Mouse (Mus musculus): ENCODE data around the gene Olfr325. TPM values are rescaled to one million over a fixed set of nuclear protein-coding genes. Genes with fewer than 3 reads are reported as not detected.
"Not testable (repeated sequence)": the region's sequence is repeated elsewhere in the genome, so short reads cannot be mapped to it uniquely, and the experiment has no call there.

The Olfr325 gene
- polyA plus RNA-seq (2015; fragmentation: Nextera tagmentation; extraction: Ambion mirVana), result not detected in 2 replicates

- no peaks in the 10 kb centered on the region for H3K27me3 ChIP-seq (replicated peaks; ENCODE audit: control insufficient read depth, insufficient read depth, low read length)
- H3K9ac ChIP-seq (replicated peaks; ENCODE audit: low read depth, low read length), result no peak within 1 kb of the TSS
- H3K36me3 ChIP-seq (ENCODE audit: control insufficient read depth, insufficient read depth), result no peaks in the 10 kb centered on the region
- H3K4me3 ChIP-seq (replicated peaks; ENCODE audit: low read length), result no peak within 1 kb of the TSS
- H3K4me2 ChIP-seq (ENCODE audit: low read length), result no peak within 1 kb of the TSS
- no peak within 1 kb of the TSS for H3K27ac ChIP-seq (ENCODE audit: low read length)
- H3K9me3 ChIP-seq (ENCODE audit: control insufficient read depth, low read length), result no peaks in the 10 kb centered on the region
- H3K4me1 ChIP-seq (replicated peaks; ENCODE audit: control insufficient read depth, insufficient read depth, low read length), result peaks cover 8% of the 10 kb centered on the region
- no peak for ATAC-seq
- 65% methylated on average over 1 of the region's 1 CpGs for WGBS
Measured at GRCm38 (mm10) chr11:58577430-58577829, at the start of gene Olfr325. Gene Olfr325, plus strand, starts transcription at chr11:58577730.

- H3K9me3 ChIP-seq (ENCODE audit: control insufficient read depth, low read length); H3K27ac ChIP-seq (ENCODE audit: low read length); H3K9ac ChIP-seq (replicated peaks; ENCODE audit: low read depth, low read length); H3K27me3 ChIP-seq (replicated peaks; ENCODE audit: control insufficient read depth, insufficient read depth, low read length); H3K36me3 ChIP-seq (ENCODE audit: control insufficient read depth, insufficient read depth); H3K4me2 ChIP-seq (ENCODE audit: low read length); H3K4me3 ChIP-seq (replicated peaks; ENCODE audit: low read length); H3K4me1 ChIP-seq (replicated peaks; ENCODE audit: control insufficient read depth, insufficient read depth, low read length); ATAC-seq: not testable (repeated sequence)
Measured at GRCm38 (mm10) chr11:58534736-58535135, 42.8 kb upstream of the Olfr325 start, which contains the start of gene Olfr330. Gene Olfr330, minus strand, starts transcription at chr11:58534836.

GRCm38 (mm10) chr11:58546322-58546721 is 31.2 kb upstream of the Olfr325 start, which contains the start of gene Olfr329-ps:
Gene Olfr329-ps, minus strand, starts transcription at chr11:58546422.
- Histone ChIP-seq H3K9me3 (ENCODE audit: control insufficient read depth, low read length) (no peaks in the 10 kb centered on the region), H3K36me3 (ENCODE audit: control insufficient read depth, insufficient read depth) (no peaks in the 10 kb centered on the region), H3K27ac (ENCODE audit: low read length) (no peak within 1 kb of the TSS), H3K9ac (replicated peaks; ENCODE audit: low read depth, low read length) (no peak within 1 kb of the TSS), H3K4me3 (replicated peaks; ENCODE audit: low read length) (no peak within 1 kb of the TSS), H3K4me2 (ENCODE audit: low read length) (no peak within 1 kb of the TSS), H3K27me3 (replicated peaks; ENCODE audit: control insufficient read depth, insufficient read depth, low read length) (no peaks in the 10 kb centered on the region), H3K4me1 (replicated peaks; ENCODE audit: control insufficient read depth, insufficient read depth, low read length) (no peaks in the 10 kb centered on the region)
- WGBS, result 81% methylated on average over 5 of the region's 5 CpGs
- ATAC-seq, result no peak

GRCm38 (mm10) chr11:58555536-58555935 is 22.0 kb upstream of the Olfr325 start, which contains the start of gene Olfr328:
Gene Olfr328, minus strand, starts transcription at chr11:58555636.
- Histone ChIP-seq H3K27ac (ENCODE audit: low read length) (no peak within 1 kb of the TSS), H3K9me3 (ENCODE audit: control insufficient read depth, low read length) (no peaks in the 10 kb centered on the region), H3K9ac (replicated peaks; ENCODE audit: low read depth, low read length) (no peak within 1 kb of the TSS), H3K27me3 (replicated peaks; ENCODE audit: control insufficient read depth, insufficient read depth, low read length) (no peaks in the 10 kb centered on the region), H3K36me3 (ENCODE audit: control insufficient read depth, insufficient read depth) (no peaks in the 10 kb centered on the region), H3K4me2 (ENCODE audit: low read length) (no peak within 1 kb of the TSS), H3K4me3 (replicated peaks; ENCODE audit: low read length) (no peak within 1 kb of the TSS), H3K4me1 (replicated peaks; ENCODE audit: control insufficient read depth, insufficient read depth, low read length) (no peaks in the 10 kb centered on the region)
- 79% methylated on average over 1 of the region's 1 CpGs for WGBS
- no peak for ATAC-seq

GRCm38 (mm10) chr11:58570405-58570804 is 7.1 kb upstream of the Olfr325 start, which contains the start of gene Olfr224:
Gene Olfr224, minus strand, starts transcription at chr11:58570553.
- no peaks in the 10 kb centered on the region for H3K9me3 ChIP-seq (ENCODE audit: control insufficient read depth, low read length)
- no peak within 1 kb of the TSS for H3K4me2 ChIP-seq (ENCODE audit: low read length)
- 69% methylated on average over 5 of the region's 5 CpGs for WGBS
- no peaks in the 10 kb centered on the region for H3K4me1 ChIP-seq (replicated peaks; ENCODE audit: control insufficient read depth, insufficient read depth, low read length)
- H3K27ac ChIP-seq (ENCODE audit: low read length), result no peak within 1 kb of the TSS
- H3K4me3 ChIP-seq (replicated peaks; ENCODE audit: low read length), result no peak within 1 kb of the TSS
- no peaks in the 10 kb centered on the region for H3K36me3 ChIP-seq (ENCODE audit: control insufficient read depth, insufficient read depth)
- no peak for ATAC-seq
- H3K9ac ChIP-seq (replicated peaks; ENCODE audit: low read depth, low read length), result no peak within 1 kb of the TSS
- H3K27me3 ChIP-seq (replicated peaks; ENCODE audit: control insufficient read depth, insufficient read depth, low read length), result no peaks in the 10 kb centered on the region

GRCm38 (mm10) chr11:58578636-58579035 is 1.1 kb downstream of the Olfr325 start:
- ATAC-seq, result peak; percentile 82
- H3K9me3 ChIP-seq (ENCODE audit: control insufficient read depth, low read length), result no peaks in the 10 kb centered on the region
- H3K4me1 ChIP-seq (replicated peaks; ENCODE audit: control insufficient read depth, insufficient read depth, low read length), result peaks cover 8% of the 10 kb centered on the region
- WGBS, result 46% methylated on average over 8 of the region's 8 CpGs
- no peak overlapping the region for H3K27ac ChIP-seq (ENCODE audit: low read length)
- no peak overlapping the region for H3K4me2 ChIP-seq (ENCODE audit: low read length)
- H3K27me3 ChIP-seq (replicated peaks; ENCODE audit: control insufficient read depth, insufficient read depth, low read length), result no peaks in the 10 kb centered on the region
- H3K9ac ChIP-seq (replicated peaks; ENCODE audit: low read depth, low read length), result no peak overlapping the region
- no peaks in the 10 kb centered on the region for H3K36me3 ChIP-seq (ENCODE audit: control insufficient read depth, insufficient read depth)
- H3K4me3 ChIP-seq (replicated peaks; ENCODE audit: low read length), result no peak overlapping the region

- Histone ChIP-seq H3K4me3 (replicated peaks; ENCODE audit: low read length) (no peak overlapping the region), H3K4me2 (ENCODE audit: low read length) (no peak overlapping the region), H3K9ac (replicated peaks; ENCODE audit: low read depth, low read length) (no peak overlapping the region), H3K36me3 (ENCODE audit: control insufficient read depth, insufficient read depth) (no peaks in the 10 kb centered on the region), H3K27me3 (replicated peaks; ENCODE audit: control insufficient read depth, insufficient read depth, low read length) (no peaks in the 10 kb centered on the region; the same call in 1 of the 2 replicates), H3K9me3 (ENCODE audit: control insufficient read depth, low read length) (no peaks in the 10 kb centered on the region), H3K4me1 (replicated peaks; ENCODE audit: control insufficient read depth, insufficient read depth, low read length) (no peaks in the 10 kb centered on the region; the same call in 1 of the 2 replicates), H3K27ac (ENCODE audit: low read length) (no peak overlapping the region)
- WGBS, result 60% methylated on average over 7 of the region's 7 CpGs
- no peak for ATAC-seq
Measured at GRCm38 (mm10) chr11:58587898-58588348, 10.4 kb downstream of the Olfr325 start.

GRCm38 (mm10) chr11:58588620-58589250 is 11.2 kb downstream of the Olfr325 start:
- peak; percentile 61 for ATAC-seq
- no peaks in the 10 kb centered on the region; the same call in 1 of the 2 replicates for H3K4me1 ChIP-seq (replicated peaks; ENCODE audit: control insufficient read depth, insufficient read depth, low read length)
- H3K9me3 ChIP-seq (ENCODE audit: control insufficient read depth, low read length), result no peaks in the 10 kb centered on the region
- H3K27ac ChIP-seq (ENCODE audit: low read length), result no peak overlapping the region
- H3K9ac ChIP-seq (replicated peaks; ENCODE audit: low read depth, low read length), result no peak overlapping the region
- WGBS, result 18% methylated on average over 3 of the region's 3 CpGs
- no peak overlapping the region for H3K4me2 ChIP-seq (ENCODE audit: low read length)
- no peaks in the 10 kb centered on the region for H3K36me3 ChIP-seq (ENCODE audit: control insufficient read depth, insufficient read depth)
- H3K4me3 ChIP-seq (replicated peaks; ENCODE audit: low read length), result no peak overlapping the region
- no peaks in the 10 kb centered on the region; the same call in 1 of the 2 replicates for H3K27me3 ChIP-seq (replicated peaks; ENCODE audit: control insufficient read depth, insufficient read depth, low read length)

GRCm38 (mm10) chr11:58594814-58595213 is 17.3 kb downstream of the Olfr325 start, which contains the start of gene Olfr324:
Gene Olfr324, plus strand, starts transcription at chr11:58595114.
- WGBS, result 86% methylated on average over 6 of the region's 6 CpGs
- no peak within 1 kb of the TSS for H3K9ac ChIP-seq (replicated peaks; ENCODE audit: low read depth, low read length)
- ATAC-seq, result no peak

More at GRCm38 (mm10) chr11:58594814-58595213, 17.3 kb downstream of the Olfr325 start, which contains the start of gene Olfr324:
- Histone ChIP-seq H3K4me2 (ENCODE audit: low read length) (no peak within 1 kb of the TSS), H3K27ac (ENCODE audit: low read length) (no peak within 1 kb of the TSS), H3K36me3 (ENCODE audit: control insufficient read depth, insufficient read depth) (no peaks in the 10 kb centered on the region), H3K27me3 (replicated peaks; ENCODE audit: control insufficient read depth, insufficient read depth, low read length) (no peaks in the 10 kb centered on the region), H3K9me3 (ENCODE audit: control insufficient read depth, low read length) (no peaks in the 10 kb centered on the region), H3K4me3 (replicated peaks; ENCODE audit: low read length) (no peak within 1 kb of the TSS), H3K4me1 (replicated peaks; ENCODE audit: control insufficient read depth, insufficient read depth, low read length) (no peaks in the 10 kb centered on the region)

Data from forebrain, embryonic 16.5 days (tissue).